Mouse (Mus musculus): ENCODE results near the gene Ncf2. TPM values are rescaled to one million over a fixed set of nuclear protein-coding genes. Genes with fewer than 3 reads are reported as not detected.

Gene Ncf2
- total and polyA plus RNA-seq, 2 experiments, result 1.2 to 3.0 TPM

DNA sequence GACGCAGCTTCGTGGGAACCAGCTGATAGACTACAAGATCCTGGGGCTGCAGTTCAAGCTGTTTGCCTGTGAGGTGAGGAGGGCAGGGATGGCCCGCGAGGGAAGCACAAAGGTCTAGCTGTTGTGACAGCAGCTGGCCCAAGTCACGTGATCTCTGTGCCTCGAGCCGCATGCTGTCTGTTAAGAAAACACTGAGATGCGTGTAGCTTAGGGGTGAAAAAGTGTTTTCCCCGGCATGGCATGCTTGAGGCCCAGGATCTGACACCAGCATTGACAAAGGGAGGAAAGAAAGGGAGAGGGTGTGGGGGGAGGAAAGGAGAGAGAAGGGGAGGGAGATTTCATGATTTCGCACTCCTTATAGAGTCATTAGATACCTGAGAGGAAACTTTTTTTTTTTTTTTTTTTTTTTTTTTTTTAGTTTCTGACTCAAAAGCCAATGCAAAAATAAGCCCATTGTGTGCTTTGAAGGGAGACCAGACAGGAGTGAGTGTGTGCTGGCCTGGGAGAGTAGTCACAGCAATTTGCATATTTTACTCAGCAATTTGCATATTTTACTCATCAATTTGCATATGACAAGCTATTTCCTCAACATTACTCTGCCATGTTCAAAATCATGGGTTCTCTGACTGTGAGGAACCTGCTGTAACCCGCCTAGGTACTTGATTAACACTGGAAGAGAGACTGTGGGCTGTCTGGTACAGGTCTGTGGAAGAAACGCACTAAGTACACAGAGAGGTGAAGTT is 17.2 kb downstream of the Ncf2 start:
- 45% methylated on average over 12 of the region's 12 CpGs for WGBS
- H3K36me3 ChIP-seq (ENCODE audit: control insufficient read depth, insufficient read depth, low read length), result no peaks in the 10 kb centered on the region
- TF ChIP-seq CTCF (IDR thresholded peaks at IDR 0.05; ENCODE audit: low read depth, low read length) (no peak), POLR2A (IDR thresholded peaks at IDR 0.05; ENCODE audit: extremely low read depth, insufficient read depth, low read length) (no peak)
- no peaks in the 10 kb centered on the region for H3K27me3 ChIP-seq (ENCODE audit: control insufficient read depth, insufficient read depth, low read length)
- DNase-seq (ENCODE audit: extremely low read depth, low read depth, low spot score), result peak; percentile 53
- 0 out of 2 replicates have a peak, but pooled peaks cover 1% of the 10 kb centered on the region for H3K4me1 ChIP-seq (ENCODE audit: control insufficient read depth, insufficient read depth, low read length)
- H3K4me3 ChIP-seq (ENCODE audit: insufficient read depth, low read depth, low read length), result no peak overlapping the region
- H3K9ac ChIP-seq (ENCODE audit: low read depth, low read length), result no peak overlapping the region
- H3K27ac ChIP-seq (replicated peaks; ENCODE audit: insufficient read depth, low read depth, low read length), result no peak overlapping the region
- no peaks in the 10 kb centered on the region for H3K79me2 ChIP-seq (ENCODE audit: control insufficient read depth, insufficient read depth, low read length)

DNA sequence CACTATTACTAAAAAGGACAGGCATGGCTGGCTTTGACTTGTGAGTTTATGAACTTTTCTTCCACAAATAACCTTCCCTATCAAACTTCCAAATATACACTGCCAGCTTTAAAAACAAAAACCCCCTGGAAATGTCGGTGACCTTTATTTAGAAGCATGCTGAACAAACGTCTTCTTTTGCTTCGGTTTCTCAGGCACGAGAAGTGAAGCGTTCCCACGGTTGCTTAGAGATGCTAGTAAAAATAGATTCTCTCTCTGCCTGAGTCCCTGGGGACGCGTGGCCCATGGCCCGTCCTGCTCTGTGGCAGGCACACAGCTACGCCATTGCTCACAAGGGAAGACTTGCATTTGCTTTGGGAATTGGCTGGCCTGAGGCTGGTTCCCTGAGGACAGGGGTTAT is 17.8 kb downstream of the Ncf2 start:
- TF ChIP-seq CTCF (IDR thresholded peaks at IDR 0.05; ENCODE audit: low read depth, low read length), result no peak
- no peak for TF ChIP-seq POLR2A (IDR thresholded peaks at IDR 0.05; ENCODE audit: extremely low read depth, insufficient read depth, low read length)
- no peak for DNase-seq (ENCODE audit: extremely low read depth, low read depth, low spot score)
- Histone ChIP-seq H3K27ac (replicated peaks; ENCODE audit: insufficient read depth, low read depth, low read length) (no peak overlapping the region), H3K27me3 (ENCODE audit: control insufficient read depth, insufficient read depth, low read length) (no peaks in the 10 kb centered on the region), H3K36me3 (ENCODE audit: control insufficient read depth, insufficient read depth, low read length) (no peaks in the 10 kb centered on the region), H3K79me2 (ENCODE audit: control insufficient read depth, insufficient read depth, low read length) (no peaks in the 10 kb centered on the region), H3K9ac (ENCODE audit: low read depth, low read length) (no peak overlapping the region), H3K4me3 (ENCODE audit: insufficient read depth, low read depth, low read length) (no peak overlapping the region), H3K4me1 (ENCODE audit: control insufficient read depth, insufficient read depth, low read length) (0 out of 2 replicates have a peak, but pooled peaks cover 1% of the 10 kb centered on the region)
- 60% methylated on average over 10 of the region's 10 CpGs for WGBS

DNA sequence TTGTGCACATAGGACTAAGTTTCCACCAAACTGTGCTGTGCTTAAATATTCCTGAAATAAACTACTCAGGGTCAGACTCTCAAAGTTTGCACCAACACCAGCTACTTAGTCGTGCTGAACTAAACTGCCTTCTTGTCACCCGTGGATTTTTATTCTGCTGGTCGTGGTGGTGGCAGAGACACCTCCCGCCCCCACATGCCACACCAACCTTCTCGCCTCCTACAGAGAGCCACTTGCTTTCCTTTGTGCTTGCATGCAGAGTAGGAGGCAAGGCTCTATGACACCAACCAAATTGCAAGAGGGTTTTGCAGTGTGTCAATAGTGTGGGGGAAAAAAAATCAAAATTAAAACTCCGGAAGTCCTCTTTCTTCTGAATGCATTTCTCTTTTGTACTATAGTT is 19.6 kb downstream of the Ncf2 start:
- Histone ChIP-seq H3K27me3 (ENCODE audit: control insufficient read depth, insufficient read depth, low read length) (no peaks in the 10 kb centered on the region), H3K36me3 (ENCODE audit: control insufficient read depth, insufficient read depth, low read length) (no peaks in the 10 kb centered on the region), H3K4me3 (ENCODE audit: insufficient read depth, low read depth, low read length) (no peak overlapping the region), H3K27ac (replicated peaks; ENCODE audit: insufficient read depth, low read depth, low read length) (no peak overlapping the region), H3K4me1 (ENCODE audit: control insufficient read depth, insufficient read depth, low read length) (0 out of 2 replicates have a peak, but pooled peaks cover 1% of the 10 kb centered on the region), H3K79me2 (ENCODE audit: control insufficient read depth, insufficient read depth, low read length) (no peaks in the 10 kb centered on the region), H3K9ac (ENCODE audit: low read depth, low read length) (no peak overlapping the region)
- DNase-seq (ENCODE audit: extremely low read depth, low read depth, low spot score), result no peak
- TF ChIP-seq POLR2A (IDR thresholded peaks at IDR 0.05; ENCODE audit: extremely low read depth, insufficient read depth, low read length), result no peak
- no peak for TF ChIP-seq CTCF (IDR thresholded peaks at IDR 0.05; ENCODE audit: low read depth, low read length)
- 90% methylated on average over 6 of the region's 6 CpGs for WGBS

DNA sequence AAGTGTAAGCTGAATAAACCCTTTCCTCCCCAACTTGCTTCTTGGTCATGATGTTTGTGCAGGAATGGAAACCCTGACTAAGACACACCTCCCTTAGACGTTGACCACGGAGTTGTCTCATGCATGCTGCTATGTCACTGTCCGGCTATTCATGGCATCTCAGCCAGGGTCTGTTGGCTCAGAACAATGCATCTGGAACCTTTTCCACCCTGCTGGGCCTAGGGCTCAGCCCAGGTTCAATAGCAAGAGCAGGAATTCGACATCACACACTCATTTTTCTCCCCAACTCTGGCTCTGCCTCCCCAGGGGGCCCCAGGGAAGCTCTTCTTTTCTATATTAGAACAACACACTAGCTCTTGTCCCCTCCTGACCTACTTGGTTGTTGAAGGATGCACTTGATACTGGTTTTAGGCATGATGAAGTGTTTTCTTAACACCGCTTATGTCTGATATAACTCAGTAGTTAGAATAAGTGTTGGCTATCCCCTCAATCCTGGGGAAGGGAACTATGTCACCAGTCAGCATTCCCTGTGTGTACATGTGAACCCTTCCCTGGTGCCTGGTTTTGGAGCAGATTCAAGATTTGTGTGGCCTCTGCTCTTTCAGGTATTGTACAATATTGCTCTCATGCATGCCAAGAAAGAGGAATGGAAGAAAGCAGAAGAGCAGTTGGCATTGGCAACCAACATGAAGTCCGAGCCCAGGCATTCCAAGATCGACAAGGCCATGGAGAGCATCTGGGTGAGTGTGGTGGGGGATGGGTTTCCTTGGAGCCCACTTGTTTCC is 21.1 kb downstream of the Ncf2 start:
- H3K4me1 ChIP-seq (ENCODE audit: control insufficient read depth, insufficient read depth, low read length), result 0 out of 2 replicates have a peak, but pooled peaks cover 1% of the 10 kb centered on the region
- 76% methylated on average over 7 of the region's 7 CpGs for WGBS
- no peaks in the 10 kb centered on the region for H3K27me3 ChIP-seq (ENCODE audit: control insufficient read depth, insufficient read depth, low read length)
- H3K36me3 ChIP-seq (ENCODE audit: control insufficient read depth, insufficient read depth, low read length), result no peaks in the 10 kb centered on the region
- no peak overlapping the region for H3K9ac ChIP-seq (ENCODE audit: low read depth, low read length)
- no peak overlapping the region for H3K4me3 ChIP-seq (ENCODE audit: insufficient read depth, low read depth, low read length)
- H3K79me2 ChIP-seq (ENCODE audit: control insufficient read depth, insufficient read depth, low read length), result no peaks in the 10 kb centered on the region
- peak; percentile 50 for DNase-seq (ENCODE audit: extremely low read depth, low read depth, low spot score)
- TF ChIP-seq POLR2A (IDR thresholded peaks at IDR 0.05; ENCODE audit: extremely low read depth, insufficient read depth, low read length) (no peak), CTCF (IDR thresholded peaks at IDR 0.05; ENCODE audit: low read depth, low read length) (no peak)
- no peak overlapping the region for H3K27ac ChIP-seq (replicated peaks; ENCODE audit: insufficient read depth, low read depth, low read length)

DNA sequence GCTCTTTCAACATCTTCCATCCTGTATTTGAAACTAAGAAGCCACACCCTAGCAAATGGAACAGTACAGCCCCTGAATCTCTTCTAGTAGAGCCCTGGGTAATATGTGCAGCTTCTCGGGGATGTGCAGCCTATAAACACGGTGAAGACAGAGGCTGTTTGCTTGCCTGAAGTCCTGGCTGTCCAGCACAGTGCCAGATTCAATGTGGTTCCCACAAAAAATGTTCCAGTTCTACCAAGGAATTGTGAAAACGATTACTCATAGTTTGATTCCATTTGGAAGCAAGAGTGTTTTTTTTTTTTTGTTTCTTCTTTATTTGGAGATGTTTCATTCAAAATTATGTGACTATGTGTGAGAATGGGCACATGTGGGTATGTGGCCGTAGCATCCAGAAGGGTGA is 21.8 kb downstream of the Ncf2 start:
- DNase-seq (ENCODE audit: extremely low read depth, low read depth, low spot score), result no peak
- no peak for TF ChIP-seq CTCF (IDR thresholded peaks at IDR 0.05; ENCODE audit: low read depth, low read length)
- Histone ChIP-seq H3K27me3 (ENCODE audit: control insufficient read depth, insufficient read depth, low read length) (no peaks in the 10 kb centered on the region), H3K9ac (ENCODE audit: low read depth, low read length) (no peak overlapping the region), H3K79me2 (ENCODE audit: control insufficient read depth, insufficient read depth, low read length) (no peaks in the 10 kb centered on the region), H3K4me3 (ENCODE audit: insufficient read depth, low read depth, low read length) (no peak overlapping the region), H3K27ac (replicated peaks; ENCODE audit: insufficient read depth, low read depth, low read length) (no peak overlapping the region), H3K4me1 (ENCODE audit: control insufficient read depth, insufficient read depth, low read length) (0 out of 2 replicates have a peak, but pooled peaks cover 1% of the 10 kb centered on the region), H3K36me3 (ENCODE audit: control insufficient read depth, insufficient read depth, low read length) (no peaks in the 10 kb centered on the region)
- WGBS, result 89% methylated on average over 4 of the region's 4 CpGs
